Mouse (Mus musculus): ENCODE measurements around the gene Mcpt1. TPM values are rescaled to one million over a fixed set of nuclear protein-coding genes. Genes with fewer than 3 reads are reported as not detected.

The Mcpt1 gene
- not detected for polyA plus RNA-seq (2014; fragmentation: Illumina TruSeq; extraction: RNeasy Lipid Tissue Mini Kit (QIAGEN cat#74804); ENCODE audit: low read depth, low replicate concordance)

GRCm38 (mm10) chr14:56017671-56018070 is at the start of gene Mcpt1:
Mcpt1 (plus strand) TSS chr14:56017971.

GRCm38 (mm10) chr14:56030395-56030794 is 12.6 kb downstream of the Mcpt1 start, which contains the start of gene Mcpt9:
Mcpt9 (minus strand) TSS chr14:56030495.

DNA sequence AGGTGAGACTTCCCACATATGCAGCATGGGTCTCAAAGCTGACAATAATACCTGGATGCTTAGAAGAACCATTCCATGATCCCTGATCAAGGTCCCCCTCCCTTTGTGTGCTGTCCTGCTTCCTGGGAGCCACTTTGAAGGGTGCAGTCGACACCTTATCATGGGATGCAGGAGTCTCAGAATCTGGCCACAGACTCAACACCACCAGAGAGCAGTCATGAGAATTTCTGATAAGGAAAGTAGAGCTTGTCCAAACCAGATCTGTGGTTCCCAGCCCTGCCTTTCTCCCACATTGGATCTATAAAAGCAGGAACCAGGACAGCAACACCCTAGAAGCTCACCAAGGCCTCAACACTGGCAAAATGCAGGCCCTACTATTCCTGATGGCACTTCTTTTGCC is 24.0 kb downstream of the Mcpt1 start, which contains the start of gene Mcpt2:
TSS of gene Mcpt2 (plus strand) at position 250 of the 400 bp plus-strand sequence.

DNA sequence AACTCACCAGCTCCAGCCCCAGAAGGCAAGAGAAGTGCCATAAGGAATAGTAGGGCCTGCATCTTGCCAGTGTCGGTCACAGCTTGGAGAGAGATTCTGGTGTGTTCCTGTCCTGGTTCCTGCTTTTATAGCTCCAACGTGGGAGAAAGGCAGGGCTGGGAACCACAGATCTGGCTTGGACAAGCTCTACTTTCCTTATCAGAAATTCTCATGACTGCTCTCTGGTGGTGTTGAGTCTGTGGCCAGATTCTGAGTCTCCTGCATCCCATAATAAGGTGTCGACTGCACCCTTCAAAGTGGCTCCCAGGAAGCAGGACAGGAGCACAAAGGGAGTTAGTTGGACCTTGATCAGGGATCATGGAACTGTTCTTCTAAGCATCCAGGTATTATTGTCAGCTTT is 44.4 kb downstream of the Mcpt1 start, which contains the start of gene Mcpt4:
TSS of gene Mcpt4 (minus strand) at position 101 of the 400 bp plus-strand sequence.

Other genes starting within 250 kb of the Mcpt1 start
- 0.06 TPM for gene Adcy4, start 233.9 kb upstream of the Mcpt1 start, polyA plus RNA-seq (2014; fragmentation: Illumina TruSeq; extraction: RNeasy Lipid Tissue Mini Kit (QIAGEN cat#74804); ENCODE audit: low read depth, low replicate concordance)
- gene Ripk3, start 229.1 kb upstream of the Mcpt1 start, polyA plus RNA-seq (2014; fragmentation: Illumina TruSeq; extraction: RNeasy Lipid Tissue Mini Kit (QIAGEN cat#74804); ENCODE audit: low read depth, low replicate concordance) = 0.69 TPM
- 0.11 TPM for gene Nfatc4, start 194.8 kb upstream of the Mcpt1 start, polyA plus RNA-seq (2014; fragmentation: Illumina TruSeq; extraction: RNeasy Lipid Tissue Mini Kit (QIAGEN cat#74804); ENCODE audit: low read depth, low replicate concordance)
- 0.03 TPM for gene Nynrin, start 164.0 kb upstream of the Mcpt1 start, polyA plus RNA-seq (2014; fragmentation: Illumina TruSeq; extraction: RNeasy Lipid Tissue Mini Kit (QIAGEN cat#74804); ENCODE audit: low read depth, low replicate concordance)
- gene Cbln3, start 133.6 kb upstream of the Mcpt1 start, polyA plus RNA-seq (2014; fragmentation: Illumina TruSeq; extraction: RNeasy Lipid Tissue Mini Kit (QIAGEN cat#74804); ENCODE audit: low read depth, low replicate concordance) = 0.38 TPM
- gene Khnyn, start 133.0 kb upstream of the Mcpt1 start, polyA plus RNA-seq (2014; fragmentation: Illumina TruSeq; extraction: RNeasy Lipid Tissue Mini Kit (QIAGEN cat#74804); ENCODE audit: low read depth, low replicate concordance) = 2.2 TPM
- gene Sdr39u1, start 117.7 kb upstream of the Mcpt1 start, polyA plus RNA-seq (2014; fragmentation: Illumina TruSeq; extraction: RNeasy Lipid Tissue Mini Kit (QIAGEN cat#74804); ENCODE audit: low read depth, low replicate concordance) = 15.9 TPM
- gene Cma1, start 73.3 kb upstream of the Mcpt1 start, polyA plus RNA-seq (2014; fragmentation: Illumina TruSeq; extraction: RNeasy Lipid Tissue Mini Kit (QIAGEN cat#74804); ENCODE audit: low read depth, low replicate concordance) = not detected
- not detected for gene Cma2, start 67.0 kb upstream of the Mcpt1 start, polyA plus RNA-seq (2014; fragmentation: Illumina TruSeq; extraction: RNeasy Lipid Tissue Mini Kit (QIAGEN cat#74804); ENCODE audit: low read depth, low replicate concordance)
- gene Mcpt9, start 12.5 kb downstream of the Mcpt1 start, polyA plus RNA-seq (2014; fragmentation: Illumina TruSeq; extraction: RNeasy Lipid Tissue Mini Kit (QIAGEN cat#74804); ENCODE audit: low read depth, low replicate concordance) = not detected
- not detected for gene Mcpt2, start 24.1 kb downstream of the Mcpt1 start, polyA plus RNA-seq (2014; fragmentation: Illumina TruSeq; extraction: RNeasy Lipid Tissue Mini Kit (QIAGEN cat#74804); ENCODE audit: low read depth, low replicate concordance)
- gene Mcpt4, start 44.3 kb downstream of the Mcpt1 start, polyA plus RNA-seq (2014; fragmentation: Illumina TruSeq; extraction: RNeasy Lipid Tissue Mini Kit (QIAGEN cat#74804); ENCODE audit: low read depth, low replicate concordance) = 0.25 TPM
- not detected for gene Mcpt8, start 67.3 kb downstream of the Mcpt1 start, polyA plus RNA-seq (2014; fragmentation: Illumina TruSeq; extraction: RNeasy Lipid Tissue Mini Kit (QIAGEN cat#74804); ENCODE audit: low read depth, low replicate concordance)
- gene Ctsg, start 84.6 kb downstream of the Mcpt1 start, polyA plus RNA-seq (2014; fragmentation: Illumina TruSeq; extraction: RNeasy Lipid Tissue Mini Kit (QIAGEN cat#74804); ENCODE audit: low read depth, low replicate concordance) = not detected
- gene Gzme, start 102.7 kb downstream of the Mcpt1 start, polyA plus RNA-seq (2014; fragmentation: Illumina TruSeq; extraction: RNeasy Lipid Tissue Mini Kit (QIAGEN cat#74804); ENCODE audit: low read depth, low replicate concordance) = not detected
- gene Gzmd, start 114.6 kb downstream of the Mcpt1 start, polyA plus RNA-seq (2014; fragmentation: Illumina TruSeq; extraction: RNeasy Lipid Tissue Mini Kit (QIAGEN cat#74804); ENCODE audit: low read depth, low replicate concordance) = not detected
- gene Gzmg, start 141.6 kb downstream of the Mcpt1 start, polyA plus RNA-seq (2014; fragmentation: Illumina TruSeq; extraction: RNeasy Lipid Tissue Mini Kit (QIAGEN cat#74804); ENCODE audit: low read depth, low replicate concordance) = not detected
- gene Gzmn, start 156.6 kb downstream of the Mcpt1 start, polyA plus RNA-seq (2014; fragmentation: Illumina TruSeq; extraction: RNeasy Lipid Tissue Mini Kit (QIAGEN cat#74804); ENCODE audit: low read depth, low replicate concordance) = 39.5 TPM
- gene Gzmf, start 193.4 kb downstream of the Mcpt1 start, polyA plus RNA-seq (2014; fragmentation: Illumina TruSeq; extraction: RNeasy Lipid Tissue Mini Kit (QIAGEN cat#74804); ENCODE audit: low read depth, low replicate concordance) = not detected
- gene Gzmc, start 216.7 kb downstream of the Mcpt1 start, polyA plus RNA-seq (2014; fragmentation: Illumina TruSeq; extraction: RNeasy Lipid Tissue Mini Kit (QIAGEN cat#74804); ENCODE audit: low read depth, low replicate concordance) = not detected
- not detected for gene Gzmb, start 244.3 kb downstream of the Mcpt1 start, polyA plus RNA-seq (2014; fragmentation: Illumina TruSeq; extraction: RNeasy Lipid Tissue Mini Kit (QIAGEN cat#74804); ENCODE audit: low read depth, low replicate concordance)